Mouse (Mus musculus): ENCODE measurements around the gene Tcf7l2.

The Tcf7l2 gene

GRCm38 (mm10) chr19:55741439-55741928, at the start of gene Tcf7l2:
Tcf7l2 (plus strand) TSS chr19:55741820.
- peak; percentile 75 for DNase-seq

DNA sequence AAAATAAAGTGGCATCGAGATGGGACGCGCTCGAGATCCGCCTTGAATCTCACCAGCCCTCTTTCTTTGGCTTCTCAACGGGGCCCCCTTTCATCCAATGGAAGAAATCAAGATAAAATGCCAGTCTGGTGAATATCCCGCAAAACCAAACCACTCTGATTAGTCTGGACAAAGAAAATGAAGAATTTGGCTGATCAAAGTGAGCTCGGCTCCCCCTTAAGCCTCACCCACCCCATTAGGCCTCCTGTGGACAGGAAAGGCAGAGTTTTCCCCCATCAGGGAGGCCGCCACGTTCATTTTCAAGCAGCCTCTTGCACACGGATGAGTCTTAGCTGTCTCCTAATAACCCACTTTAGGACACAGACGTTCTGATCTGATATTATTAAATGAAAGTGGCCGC, 47.0 kb upstream of the Tcf7l2 start:
- DNase-seq = no peak

DNA sequence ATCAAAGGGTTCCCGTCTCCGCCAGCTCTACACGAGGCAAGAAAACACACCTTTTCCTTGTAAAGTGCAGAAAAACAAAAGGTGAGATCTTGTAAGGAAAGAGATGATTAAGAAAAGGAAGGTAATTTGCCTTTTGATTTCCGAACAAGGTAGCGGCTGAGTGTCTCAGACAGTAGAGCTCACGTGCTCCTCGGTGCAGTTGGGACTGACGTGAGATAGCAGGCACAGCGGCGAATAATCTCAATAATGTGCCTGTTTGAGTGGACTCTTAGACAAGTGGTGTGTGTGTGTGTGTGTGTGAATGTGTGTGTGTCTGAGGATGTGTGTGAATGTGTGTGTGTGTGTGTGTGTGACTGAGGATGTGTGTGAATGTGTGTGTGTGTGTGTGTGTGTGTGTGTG, 46.2 kb upstream of the Tcf7l2 start:
- no peak for DNase-seq

DNA sequence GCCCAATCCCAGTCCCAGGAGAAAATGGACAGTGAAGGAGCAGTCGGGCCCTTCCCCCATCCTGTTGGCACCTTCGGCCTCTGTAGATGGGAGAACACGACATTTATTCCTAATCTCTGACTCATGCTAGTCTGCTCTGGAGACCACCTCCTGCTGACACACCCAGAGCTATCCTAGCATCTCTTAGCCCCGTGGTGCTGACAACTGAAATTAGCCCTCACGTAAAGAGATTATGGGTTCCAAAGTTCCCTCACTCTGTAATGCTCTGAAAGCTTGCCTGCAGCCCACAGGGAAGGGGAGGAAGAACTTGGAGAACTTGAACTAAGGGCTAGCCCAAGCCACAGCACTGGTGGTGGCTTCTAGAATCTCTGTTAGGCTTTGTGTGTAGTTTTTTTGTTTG, 42.7 kb upstream of the Tcf7l2 start:
- no peak for DNase-seq

DNA sequence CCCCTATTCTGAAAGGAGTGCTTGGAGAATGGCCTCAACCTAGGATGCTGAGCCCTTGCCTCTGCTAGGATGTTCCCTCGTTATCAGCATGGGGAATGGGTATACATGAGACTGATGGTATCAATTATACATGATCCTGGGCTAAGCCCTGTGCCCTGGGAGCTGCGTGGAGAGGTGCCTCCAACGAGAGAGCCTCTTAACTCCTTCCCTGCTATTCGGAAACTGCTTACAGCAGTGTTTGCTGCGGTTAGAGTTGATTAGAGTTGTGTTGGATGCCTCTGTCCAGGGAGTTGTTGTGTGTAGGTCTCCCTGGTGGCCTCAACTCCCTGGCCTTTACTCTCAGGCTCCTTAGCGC, 41.4 kb upstream of the Tcf7l2 start:
- no peak for DNase-seq

DNA sequence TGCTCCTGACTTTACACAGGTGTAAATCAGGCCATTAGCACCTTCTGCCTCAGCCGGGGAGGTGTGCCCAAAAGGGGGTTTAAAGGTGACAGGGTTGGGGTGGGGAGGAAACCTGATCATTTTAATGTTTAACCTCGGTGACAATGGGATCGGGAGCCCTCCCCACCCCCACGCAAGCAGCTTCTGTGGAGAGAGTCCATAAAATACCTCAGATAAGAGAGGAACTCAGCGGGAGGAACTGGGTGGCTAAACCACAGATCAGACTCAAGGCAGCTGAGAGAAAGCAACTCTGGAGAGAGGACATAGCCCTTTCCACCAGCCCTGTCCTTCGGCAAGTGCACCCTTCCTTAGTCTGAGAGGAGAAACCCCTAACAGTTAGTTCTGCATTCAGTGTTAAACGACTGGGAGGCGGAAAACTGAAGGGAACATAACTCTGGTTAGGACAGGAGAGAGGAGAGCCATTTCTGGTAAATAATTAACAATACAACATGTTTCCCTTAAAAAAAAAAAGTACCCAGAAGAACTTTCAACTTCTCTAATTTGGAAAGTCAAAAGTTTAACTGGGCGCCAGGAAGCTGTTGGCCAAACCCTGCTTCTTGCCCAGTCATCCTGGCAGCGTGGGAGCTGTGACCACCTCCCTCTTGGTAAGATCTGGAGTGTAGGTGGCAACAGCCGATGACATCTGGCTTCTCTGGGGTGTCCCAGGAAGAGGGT, 40.9 kb upstream of the Tcf7l2 start:
- DNase-seq = no peak

DNA sequence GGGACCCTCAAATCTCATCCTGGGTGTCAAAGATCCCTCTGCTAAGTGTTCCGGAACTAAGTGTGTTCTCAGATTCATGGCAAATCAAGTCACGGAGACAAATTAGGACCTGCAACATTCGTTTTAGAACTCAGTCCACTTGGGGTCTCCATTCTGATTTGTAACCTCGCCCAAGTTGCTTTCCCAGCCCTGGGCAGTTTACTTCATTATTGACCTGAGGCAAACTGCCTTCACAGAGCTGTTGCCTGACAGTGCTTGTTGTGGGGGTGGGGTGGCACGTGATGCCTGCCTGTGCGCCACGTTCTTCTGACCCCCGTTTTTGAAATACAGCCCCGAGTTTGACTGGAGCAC, 40.4 kb upstream of the Tcf7l2 start:
- DNase-seq = no peak

DNA sequence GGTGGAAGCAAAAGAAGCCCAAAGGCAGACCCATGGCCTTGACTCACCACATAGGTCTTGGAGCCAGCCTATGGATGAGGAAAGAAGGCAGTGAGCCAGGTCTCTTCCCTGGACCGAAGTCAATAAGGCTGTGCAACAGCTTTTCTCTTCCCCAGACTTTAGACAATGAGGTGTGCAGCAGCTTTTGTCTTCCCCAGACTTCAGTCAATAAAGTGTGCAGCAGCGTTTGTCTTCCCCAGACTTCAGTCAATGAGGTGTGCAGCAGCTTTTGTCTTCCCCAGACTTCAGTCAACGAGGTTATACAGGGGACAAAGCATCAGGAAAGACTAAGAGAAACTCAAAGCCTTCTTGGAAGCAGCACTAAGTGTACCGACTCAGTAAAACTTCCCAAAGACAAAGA, 39.5 kb upstream of the Tcf7l2 start:
- no peak for DNase-seq

- no peak for DNase-seq
These were observed 38.9 kb upstream of the Tcf7l2 start for GRCm38 (mm10) chr19:55702716-55703115.

DNA sequence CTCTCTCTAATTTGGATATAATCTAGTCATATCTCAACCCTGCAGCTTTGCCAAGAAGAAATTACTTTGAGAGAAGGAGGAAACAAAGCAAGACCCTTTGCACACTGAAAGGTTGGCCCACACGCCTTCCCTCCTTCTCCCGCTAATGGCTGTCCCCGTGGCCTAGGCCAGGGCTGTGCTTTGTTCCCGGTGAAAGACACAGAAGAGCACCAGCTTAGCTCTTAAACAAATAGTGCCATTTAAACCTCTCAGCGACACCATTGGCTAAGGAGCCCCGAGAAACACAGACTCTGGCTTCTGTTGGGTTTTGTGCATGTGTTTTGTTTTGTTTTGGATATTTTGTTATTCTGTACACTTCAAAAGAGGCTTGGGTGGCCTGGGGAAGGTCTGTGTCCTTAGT, 37.5 kb upstream of the Tcf7l2 start:
- DNase-seq = no peak

DNA sequence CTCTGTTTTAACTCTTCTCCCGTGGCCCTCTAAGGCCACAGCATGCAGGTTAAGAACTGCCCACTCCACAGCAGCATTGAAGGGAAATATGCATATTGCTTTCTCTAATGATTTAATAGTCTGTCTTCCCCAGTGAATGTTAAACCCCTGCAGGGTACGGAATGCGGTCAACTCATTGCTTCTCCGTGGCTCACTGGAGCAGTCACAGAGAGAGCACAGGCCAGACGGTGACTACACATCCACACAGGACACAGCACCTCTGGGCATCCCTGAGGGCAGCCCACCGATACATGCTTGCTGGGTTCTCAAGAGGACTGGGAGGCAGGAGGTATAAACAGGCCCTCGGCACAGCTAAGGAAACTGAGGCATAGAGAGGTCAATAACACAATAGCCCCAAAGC, 35.3 kb upstream of the Tcf7l2 start:
- DNase-seq = no peak

DNA sequence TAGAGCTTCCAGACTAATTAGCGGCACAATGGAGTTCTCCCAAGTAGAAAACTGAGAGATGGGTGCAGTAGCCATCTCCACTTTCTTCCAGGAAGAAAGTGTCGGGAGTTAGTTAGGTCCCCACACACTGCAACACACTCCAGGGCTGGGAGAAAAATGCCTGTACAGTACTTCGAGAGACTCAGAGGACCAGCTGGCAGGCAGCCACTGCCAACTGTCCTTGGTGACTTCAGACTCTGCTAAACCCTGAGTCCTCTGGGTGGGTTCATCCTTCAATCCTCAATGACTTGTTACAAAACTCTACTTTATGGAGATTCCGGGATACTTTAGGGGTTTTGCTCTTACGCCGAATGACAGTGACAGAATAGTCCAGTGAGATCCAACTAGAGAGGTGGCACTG, 34.8 kb upstream of the Tcf7l2 start:
- DNase-seq = no peak

- DNase-seq = no peak
These were observed 33.5 kb upstream of the Tcf7l2 start for GRCm38 (mm10) chr19:55708031-55708554.

GRCm38 (mm10) chr19:55710841-55711240, 30.8 kb upstream of the Tcf7l2 start:
- no peak for DNase-seq

- no peak for DNase-seq
These were observed 29.9 kb upstream of the Tcf7l2 start for GRCm38 (mm10) chr19:55711701-55712100.

GRCm38 (mm10) chr19:55712678-55713077, 28.9 kb upstream of the Tcf7l2 start:
- no peak for DNase-seq

DNA sequence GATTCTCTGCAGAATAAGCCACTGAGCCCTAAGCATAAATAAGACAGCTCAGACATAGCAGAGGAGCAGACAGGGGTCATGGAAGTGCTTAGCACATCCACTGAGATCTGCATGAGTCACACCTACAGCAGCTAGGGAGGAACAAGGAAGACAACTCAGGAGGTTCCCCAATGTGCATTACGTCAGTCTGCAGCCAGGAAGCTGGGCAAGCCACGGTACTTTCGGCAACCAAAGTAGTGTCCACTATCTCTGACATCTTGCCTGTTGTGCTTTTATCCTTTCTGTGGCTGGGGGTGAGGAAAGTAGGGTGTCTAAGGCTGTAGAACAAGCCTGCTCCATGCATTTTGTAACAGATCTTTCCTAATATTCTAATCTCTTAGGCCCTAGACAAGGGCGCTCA, 27.6 kb upstream of the Tcf7l2 start:
- no peak for DNase-seq

- DNase-seq = no peak
These were observed 27.0 kb upstream of the Tcf7l2 start for GRCm38 (mm10) chr19:55714665-55715064.

DNA sequence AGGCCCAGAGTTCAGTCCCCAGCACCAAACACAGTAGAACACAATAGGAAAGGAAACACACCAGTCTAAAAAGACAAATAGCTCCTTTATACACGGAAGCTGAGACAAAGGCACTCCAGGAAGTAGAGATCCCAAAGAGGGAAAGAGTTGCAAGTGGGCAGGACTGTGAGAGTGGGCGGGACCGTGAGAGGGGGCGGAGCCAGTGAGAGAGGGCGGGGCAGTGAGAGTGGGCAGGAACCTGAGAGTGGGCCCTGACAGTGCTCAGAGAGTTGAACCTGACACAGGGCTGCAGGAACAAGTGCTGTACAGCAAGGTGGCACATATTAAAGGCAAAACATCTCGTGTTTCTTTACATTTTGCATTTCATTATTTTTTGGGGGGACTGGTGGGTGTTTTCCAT, 22.5 kb upstream of the Tcf7l2 start:
- DNase-seq = no peak

GRCm38 (mm10) chr19:55719524-55720408, 21.9 kb upstream of the Tcf7l2 start:
- no peak for DNase-seq

DNA sequence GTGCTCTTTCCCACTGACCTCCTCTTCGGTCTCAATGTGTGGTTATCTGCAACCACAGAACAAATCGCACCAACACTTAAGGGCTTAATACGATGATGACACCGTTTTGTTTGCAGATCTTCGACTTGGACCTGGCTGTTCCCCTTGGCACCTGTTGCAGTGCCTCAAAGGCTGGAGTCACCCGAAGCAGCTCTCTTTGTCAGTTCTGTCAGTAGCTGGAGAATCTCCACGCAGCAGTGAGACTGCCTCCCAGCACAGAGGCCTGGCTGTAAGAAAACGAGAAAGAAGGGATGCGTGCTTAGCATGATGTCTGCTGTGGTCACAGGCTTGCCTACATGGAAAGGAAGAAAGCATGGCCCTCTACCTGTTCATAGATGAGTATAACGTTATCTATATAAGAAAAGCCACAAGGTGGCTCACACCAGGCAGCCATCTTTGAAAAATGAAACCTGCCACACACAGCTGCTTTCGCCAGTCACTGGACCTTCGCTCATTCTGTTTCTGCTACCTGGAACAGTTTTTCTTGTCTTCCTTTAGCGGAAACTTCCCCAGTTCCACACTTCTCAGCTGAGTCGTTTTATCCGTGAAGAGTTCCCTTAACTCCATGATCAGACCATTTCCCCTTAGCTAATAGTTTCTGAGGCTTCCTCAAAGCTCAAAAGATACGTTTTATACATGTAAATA, 21.1 kb upstream of the Tcf7l2 start:
- DNase-seq = no peak

DNA sequence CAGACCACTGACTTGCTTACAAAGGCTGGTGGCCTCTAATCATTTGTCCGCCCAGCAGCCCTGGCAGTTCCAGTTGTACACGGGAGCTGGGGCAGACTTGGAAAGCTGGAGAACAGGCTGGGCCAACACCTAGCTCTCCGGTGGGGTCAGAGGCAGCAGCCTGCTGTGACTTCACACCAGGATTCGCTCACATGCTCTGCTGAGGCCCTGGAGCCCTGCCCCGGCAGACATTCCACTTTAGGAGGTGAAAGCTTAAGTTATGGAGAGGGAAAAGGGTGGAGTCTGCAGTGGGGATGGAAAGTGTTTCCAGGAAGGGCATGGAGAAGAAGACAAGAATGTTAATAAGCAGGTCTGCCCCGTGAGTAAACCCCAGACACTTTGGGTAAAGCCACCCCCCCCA, 19.2 kb upstream of the Tcf7l2 start:
- DNase-seq = no peak

DNA sequence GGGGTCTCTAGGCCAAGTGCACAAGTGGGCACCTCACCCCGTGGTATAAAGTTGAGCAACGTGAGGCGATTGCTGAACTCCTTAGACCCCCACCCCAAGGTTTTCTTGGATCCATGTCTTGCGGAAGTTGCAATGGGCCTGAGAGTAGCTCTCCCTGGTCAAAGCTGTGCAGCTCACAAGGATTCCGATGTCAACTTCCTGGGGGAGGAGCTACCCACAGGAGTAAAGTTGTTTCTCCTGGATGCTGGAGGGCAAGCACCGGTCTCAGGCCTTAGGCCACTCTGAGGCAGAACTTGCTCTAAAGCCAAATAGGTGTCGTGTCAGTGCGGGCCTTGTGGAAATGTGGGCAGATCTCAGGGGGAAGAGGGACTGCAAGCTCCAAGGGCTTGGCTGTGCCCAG, 12.2 kb upstream of the Tcf7l2 start:
- DNase-seq = no peak

DNA sequence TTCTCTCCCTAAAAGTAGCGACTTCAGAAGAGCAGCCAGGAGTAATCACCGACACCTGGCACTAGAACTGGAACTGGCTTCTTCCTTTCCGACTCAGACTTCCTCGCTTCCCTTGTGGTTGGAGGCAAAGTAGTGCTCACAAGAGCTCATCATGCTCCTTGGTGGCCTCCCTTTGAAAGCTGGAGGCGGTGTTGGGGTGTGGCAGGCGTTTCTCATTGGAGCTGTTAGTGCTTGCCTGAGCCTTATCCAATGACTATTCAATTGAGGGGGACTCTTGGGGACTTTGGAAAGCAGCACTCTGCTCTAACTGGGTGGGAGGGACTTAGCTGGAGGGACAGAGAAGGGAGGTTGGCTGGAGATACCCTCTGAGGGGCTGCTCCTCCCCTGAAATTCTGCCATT, 9.1 kb upstream of the Tcf7l2 start:
- DNase-seq = no peak
